Mouse (Mus musculus): ENCODE data around the gene Elmo1. TPM values are rescaled to one million over a fixed set of nuclear protein-coding genes. Genes with fewer than 3 reads are reported as not detected.

Elmo1 gene
- total and polyA plus RNA-seq, 2 experiments = 1.2 to 6.7 TPM

DNA sequence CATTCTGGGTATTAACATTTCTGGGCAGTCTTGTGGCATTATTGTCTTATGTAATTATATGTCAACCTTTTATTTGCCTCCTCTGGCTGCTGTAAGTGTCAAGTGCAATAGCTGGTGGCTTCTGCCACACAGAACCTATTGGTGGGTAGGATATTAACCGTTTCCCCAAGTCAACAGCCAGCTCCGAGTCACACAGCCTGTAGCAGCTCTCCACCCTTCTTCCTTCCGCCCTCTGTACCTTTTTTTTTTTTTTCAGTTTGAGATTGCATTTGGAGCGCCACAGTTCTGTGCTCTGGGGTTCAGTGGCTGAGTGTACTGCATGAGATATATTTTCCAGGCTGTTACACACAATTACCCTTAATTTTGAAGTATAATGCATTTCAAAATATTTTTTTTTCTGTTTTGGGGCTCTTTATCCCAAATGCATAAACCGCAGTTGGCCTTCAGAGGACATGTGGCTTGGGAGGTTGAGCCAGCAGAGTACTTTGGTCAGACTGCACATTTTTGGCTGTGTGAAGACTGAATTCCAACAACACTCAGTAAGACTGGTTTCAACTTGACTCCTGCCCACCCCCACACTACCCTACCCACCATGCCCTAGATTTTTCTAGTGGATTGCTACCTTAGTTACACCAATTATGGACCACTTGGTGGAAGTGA, 7.7 kb downstream of the Elmo1 start:
- Histone ChIP-seq H3K4me3 (ENCODE audit: insufficient read depth, low read depth, low read length) (no peak overlapping the region), H3K27me3 (ENCODE audit: control insufficient read depth, insufficient read depth, low read length) (no peaks in the 10 kb centered on the region), H3K9ac (ENCODE audit: low read depth, low read length) (no peak overlapping the region), H3K79me2 (ENCODE audit: control insufficient read depth, insufficient read depth, low read length) (no peaks in the 10 kb centered on the region), H3K4me1 (ENCODE audit: control insufficient read depth, insufficient read depth, low read length) (no peaks in the 10 kb centered on the region), H3K27ac (replicated peaks; ENCODE audit: insufficient read depth, low read depth, low read length) (no peak overlapping the region), H3K36me3 (ENCODE audit: control insufficient read depth, insufficient read depth, low read length) (no peaks in the 10 kb centered on the region)
- no peak for TF ChIP-seq POLR2A (IDR thresholded peaks at IDR 0.05; ENCODE audit: extremely low read depth, insufficient read depth, low read length)
- TF ChIP-seq CTCF (IDR thresholded peaks at IDR 0.05; ENCODE audit: low read depth, low read length) = no peak
- no peak for DNase-seq (ENCODE audit: extremely low read depth, low read depth, low spot score)
- 66% methylated on average over 5 of the region's 5 CpGs for WGBS

DNA sequence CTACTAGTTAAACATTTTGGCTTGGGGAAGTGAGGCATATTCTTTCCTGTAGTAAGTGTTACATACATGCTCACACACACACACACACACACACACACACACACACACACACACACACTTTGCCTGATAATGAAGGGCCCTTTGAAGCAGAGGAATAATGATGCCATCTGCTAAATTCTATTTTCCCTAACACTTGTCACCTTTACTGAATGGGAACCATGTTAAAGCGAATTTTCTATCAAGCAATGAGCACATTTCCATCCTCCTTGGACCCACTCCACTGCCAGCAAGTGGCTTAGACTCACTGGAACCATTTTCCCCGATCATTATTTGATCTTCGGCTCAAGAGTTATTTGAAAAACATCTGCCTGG, 8.2 kb downstream of the Elmo1 start:
- no peak for DNase-seq (ENCODE audit: extremely low read depth, low read depth, low spot score)
- no peaks in the 10 kb centered on the region for H3K4me1 ChIP-seq (ENCODE audit: control insufficient read depth, insufficient read depth, low read length)
- H3K79me2 ChIP-seq (ENCODE audit: control insufficient read depth, insufficient read depth, low read length) = no peaks in the 10 kb centered on the region
- no peaks in the 10 kb centered on the region for H3K27me3 ChIP-seq (ENCODE audit: control insufficient read depth, insufficient read depth, low read length)
- H3K9ac ChIP-seq (ENCODE audit: low read depth, low read length) = no peak overlapping the region
- no peaks in the 10 kb centered on the region for H3K36me3 ChIP-seq (ENCODE audit: control insufficient read depth, insufficient read depth, low read length)
- TF ChIP-seq CTCF (IDR thresholded peaks at IDR 0.05; ENCODE audit: low read depth, low read length) = no peak
- no peak for TF ChIP-seq POLR2A (IDR thresholded peaks at IDR 0.05; ENCODE audit: extremely low read depth, insufficient read depth, low read length)
- WGBS = 89% methylated on average over 3 of the region's 3 CpGs
- no peak overlapping the region for H3K4me3 ChIP-seq (ENCODE audit: insufficient read depth, low read depth, low read length)
- no peak overlapping the region for H3K27ac ChIP-seq (replicated peaks; ENCODE audit: insufficient read depth, low read depth, low read length)

DNA sequence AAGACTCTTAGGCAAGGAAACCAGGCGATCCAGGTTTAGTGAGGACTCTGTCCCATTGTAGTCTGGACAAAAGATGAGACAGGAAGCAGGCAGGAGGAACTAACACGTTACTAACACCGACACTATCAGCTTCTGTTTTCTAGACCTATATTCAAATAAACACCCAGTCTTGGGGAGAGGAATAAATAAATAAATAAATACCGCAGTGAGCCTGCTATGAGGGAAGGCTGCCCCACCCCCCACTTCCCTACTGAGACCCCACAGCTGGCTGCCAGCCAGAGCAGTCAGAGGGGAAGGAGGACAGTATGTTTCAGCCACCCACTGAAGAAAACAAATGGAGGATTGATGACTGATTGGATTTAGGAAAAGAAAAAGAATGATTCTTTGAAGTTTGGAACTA, 9.2 kb downstream of the Elmo1 start:
- no peak for DNase-seq (ENCODE audit: extremely low read depth, low read depth, low spot score)
- no peak overlapping the region for H3K4me3 ChIP-seq (ENCODE audit: insufficient read depth, low read depth, low read length)
- WGBS = 53% methylated on average over 4 of the region's 4 CpGs
- H3K9ac ChIP-seq (ENCODE audit: low read depth, low read length) = no peak overlapping the region
- H3K4me1 ChIP-seq (ENCODE audit: control insufficient read depth, insufficient read depth, low read length) = no peaks in the 10 kb centered on the region
- TF ChIP-seq POLR2A (IDR thresholded peaks at IDR 0.05; ENCODE audit: extremely low read depth, insufficient read depth, low read length) = no peak
- TF ChIP-seq CTCF (IDR thresholded peaks at IDR 0.05; ENCODE audit: low read depth, low read length) = no peak
- H3K36me3 ChIP-seq (ENCODE audit: control insufficient read depth, insufficient read depth, low read length) = no peaks in the 10 kb centered on the region
- H3K27me3 ChIP-seq (ENCODE audit: control insufficient read depth, insufficient read depth, low read length) = no peaks in the 10 kb centered on the region
- no peaks in the 10 kb centered on the region for H3K79me2 ChIP-seq (ENCODE audit: control insufficient read depth, insufficient read depth, low read length)
- H3K27ac ChIP-seq (replicated peaks; ENCODE audit: insufficient read depth, low read depth, low read length) = no peak overlapping the region

DNA sequence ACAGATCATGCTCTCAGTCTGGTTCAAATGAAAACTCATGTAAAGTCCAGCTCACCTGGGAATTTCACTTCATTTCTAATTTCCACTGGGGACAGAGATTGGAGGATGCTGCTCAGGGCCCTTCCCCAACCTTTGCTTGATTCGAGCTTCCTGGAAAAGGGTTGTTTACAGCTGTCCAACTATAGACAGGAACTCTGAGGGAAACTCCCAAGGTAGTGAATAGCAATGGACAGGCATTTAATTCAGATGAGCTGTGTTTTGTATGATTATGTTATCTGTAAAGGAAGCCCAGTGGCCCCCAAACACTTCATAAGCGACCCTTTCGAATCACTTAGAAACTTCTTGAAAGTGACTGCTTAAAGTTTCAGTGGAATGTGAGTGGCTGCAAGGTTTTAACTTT, 10.0 kb downstream of the Elmo1 start:
- Histone ChIP-seq H3K4me3 (ENCODE audit: insufficient read depth, low read depth, low read length) (no peak overlapping the region), H3K27ac (replicated peaks; ENCODE audit: insufficient read depth, low read depth, low read length) (no peak overlapping the region), H3K36me3 (ENCODE audit: control insufficient read depth, insufficient read depth, low read length) (no peaks in the 10 kb centered on the region), H3K79me2 (ENCODE audit: control insufficient read depth, insufficient read depth, low read length) (no peaks in the 10 kb centered on the region), H3K4me1 (ENCODE audit: control insufficient read depth, insufficient read depth, low read length) (no peaks in the 10 kb centered on the region), H3K9ac (ENCODE audit: low read depth, low read length) (no peak overlapping the region), H3K27me3 (ENCODE audit: control insufficient read depth, insufficient read depth, low read length) (no peaks in the 10 kb centered on the region)
- no peak for DNase-seq (ENCODE audit: extremely low read depth, low read depth, low spot score)
- TF ChIP-seq POLR2A (IDR thresholded peaks at IDR 0.05; ENCODE audit: extremely low read depth, insufficient read depth, low read length) = no peak
- no peak for TF ChIP-seq CTCF (IDR thresholded peaks at IDR 0.05; ENCODE audit: low read depth, low read length)
- 70% methylated on average over 3 of the region's 3 CpGs for WGBS

DNA sequence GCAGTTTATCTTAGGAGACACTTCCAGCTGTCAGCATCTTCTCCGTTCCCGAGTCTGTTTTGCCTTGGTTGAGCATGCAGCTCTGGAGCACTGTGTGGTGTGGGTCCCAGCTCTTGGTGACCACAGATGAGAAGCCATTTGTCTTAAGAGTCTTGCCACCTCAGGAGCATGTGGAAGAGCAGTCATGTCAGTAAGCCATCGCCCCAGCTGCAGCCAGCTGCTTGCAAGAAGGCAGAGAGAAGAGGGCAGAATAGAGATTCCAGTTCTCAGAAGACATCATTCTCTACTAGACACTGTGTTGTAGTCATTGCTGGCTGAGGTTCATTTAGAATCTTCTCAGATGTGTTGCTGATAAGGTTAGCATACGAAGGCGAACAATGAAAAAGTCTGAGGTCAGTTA, 11.3 kb downstream of the Elmo1 start:
- no peak for DNase-seq (ENCODE audit: extremely low read depth, low read depth, low spot score)
- H3K9ac ChIP-seq (ENCODE audit: low read depth, low read length) = no peak overlapping the region
- H3K79me2 ChIP-seq (ENCODE audit: control insufficient read depth, insufficient read depth, low read length) = no peaks in the 10 kb centered on the region
- no peaks in the 10 kb centered on the region for H3K27me3 ChIP-seq (ENCODE audit: control insufficient read depth, insufficient read depth, low read length)
- H3K4me3 ChIP-seq (ENCODE audit: insufficient read depth, low read depth, low read length) = no peak overlapping the region
- no peaks in the 10 kb centered on the region for H3K36me3 ChIP-seq (ENCODE audit: control insufficient read depth, insufficient read depth, low read length)
- H3K4me1 ChIP-seq (ENCODE audit: control insufficient read depth, insufficient read depth, low read length) = no peaks in the 10 kb centered on the region
- WGBS = 80% methylated on average over 5 of the region's 5 CpGs
- TF ChIP-seq CTCF (IDR thresholded peaks at IDR 0.05; ENCODE audit: low read depth, low read length) (no peak), POLR2A (IDR thresholded peaks at IDR 0.05; ENCODE audit: extremely low read depth, insufficient read depth, low read length) (no peak)
- no peak overlapping the region for H3K27ac ChIP-seq (replicated peaks; ENCODE audit: insufficient read depth, low read depth, low read length)

DNA sequence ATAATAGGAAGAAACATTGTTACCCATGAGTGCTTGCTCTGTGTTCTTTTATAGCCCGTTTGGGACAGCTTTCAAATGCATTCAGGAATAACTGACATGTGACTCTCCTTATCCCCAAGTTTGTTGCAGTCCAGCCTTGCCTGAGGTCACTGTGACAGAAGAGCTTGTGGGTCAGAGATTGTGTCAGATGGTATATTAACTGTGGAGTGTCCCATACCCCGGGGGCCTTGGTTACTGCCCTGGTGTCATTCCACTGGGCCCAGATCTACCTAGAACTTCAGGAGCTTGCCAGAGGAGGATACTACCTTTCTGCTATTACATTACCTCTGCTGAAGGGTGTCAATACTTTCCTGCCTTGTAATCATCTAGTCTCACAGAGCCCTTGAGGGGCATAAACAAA, 14.4 kb downstream of the Elmo1 start:
- no peaks in the 10 kb centered on the region for H3K4me1 ChIP-seq (ENCODE audit: control insufficient read depth, insufficient read depth, low read length)

More for the DNA sequence above, 14.4 kb downstream of the Elmo1 start:
- 80% methylated on average over 2 of the region's 2 CpGs for WGBS
- TF ChIP-seq CTCF (IDR thresholded peaks at IDR 0.05; ENCODE audit: low read depth, low read length) = no peak
- no peak for TF ChIP-seq POLR2A (IDR thresholded peaks at IDR 0.05; ENCODE audit: extremely low read depth, insufficient read depth, low read length)
- no peaks in the 10 kb centered on the region for H3K27me3 ChIP-seq (ENCODE audit: control insufficient read depth, insufficient read depth, low read length)
- no peak overlapping the region for H3K9ac ChIP-seq (ENCODE audit: low read depth, low read length)
- H3K27ac ChIP-seq (replicated peaks; ENCODE audit: insufficient read depth, low read depth, low read length) = no peak overlapping the region
- H3K4me3 ChIP-seq (ENCODE audit: insufficient read depth, low read depth, low read length) = no peak overlapping the region
- no peaks in the 10 kb centered on the region for H3K36me3 ChIP-seq (ENCODE audit: control insufficient read depth, insufficient read depth, low read length)
- H3K79me2 ChIP-seq (ENCODE audit: control insufficient read depth, insufficient read depth, low read length) = no peaks in the 10 kb centered on the region
- DNase-seq (ENCODE audit: extremely low read depth, low read depth, low spot score) = no peak

Data from liver, adult 2 months (tissue).